Comparison of ENCODE assay signal across 1 mouse cellular context in the genomic region with DNA sequence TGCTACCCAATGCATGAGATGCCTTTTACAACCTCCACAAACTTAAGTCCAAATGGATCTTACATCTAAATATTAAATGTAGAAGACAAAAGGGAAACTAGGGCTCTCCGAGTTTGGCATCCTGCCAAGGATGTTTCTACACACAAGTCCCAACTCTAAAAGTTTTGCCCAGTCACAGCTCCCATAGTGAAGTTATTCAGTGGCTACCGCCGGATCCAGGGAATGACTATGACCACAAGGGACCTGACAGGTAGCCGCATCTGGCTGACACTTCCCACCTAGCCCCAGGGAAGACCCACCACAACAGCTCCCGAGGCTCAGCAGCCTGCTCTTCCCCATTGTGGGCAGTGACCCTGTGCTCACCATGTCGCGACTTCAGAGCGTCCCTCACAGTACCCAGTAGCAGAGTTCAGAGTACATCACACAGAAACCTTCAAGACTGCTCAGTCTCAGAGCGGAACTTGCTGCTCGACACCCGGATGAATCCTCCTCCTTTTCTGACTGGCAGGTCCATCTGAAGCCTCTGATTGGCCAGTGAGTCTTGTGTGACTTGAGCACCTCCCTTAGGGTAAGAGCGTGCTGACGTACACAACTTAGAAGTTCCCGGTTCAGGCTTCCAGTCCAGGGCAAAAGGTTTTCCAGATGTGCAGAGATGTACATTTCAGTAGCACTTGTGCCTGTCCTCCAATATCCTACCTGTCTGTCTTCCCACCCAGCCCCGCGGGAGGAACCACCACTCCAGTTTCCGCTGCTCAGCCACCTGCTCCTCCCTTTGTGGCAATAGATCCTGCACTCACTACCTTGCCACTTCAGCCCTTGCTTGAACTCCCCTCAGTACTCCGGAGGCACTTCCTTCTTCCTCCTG.
A peak's percentile ranks its signal among the peaks of the same experiment; 100 is the strongest.
TF ChIP-seq lines count a peak whose summit lies in the region.

A gene (minus strand): TSS at position 499 of the 865 bp plus-strand sequence.

TF ChIP-seq in CH12.LX, 34 proteins besides CTCF, POLR2A, EP300 and RAD21 (continued from another document):
- TF ChIP-seq IRF4 (IDR thresholded peaks at IDR 0.05; ENCODE audit: low read depth, low read length) (0 out of 2 replicates have a peak, but pooled peaks have one; percentile 4), PAX5 (IDR thresholded peaks at IDR 0.05; ENCODE audit: low read length) (no peak), ELF1 (IDR thresholded peaks at IDR 0.05; ENCODE audit: low read depth, low read length) (peak; percentile 74), USF2 (conservative IDR thresholded peaks at IDR 0.05; ENCODE audit: low read depth, low read length) (no peak), CHD2 (IDR thresholded peaks at IDR 0.05; ENCODE audit: low read length) (peak; percentile 74), TBP (conservative IDR thresholded peaks at IDR 0.05; ENCODE audit: low read depth, low read length) (peak; percentile 87), UBTF (IDR thresholded peaks at IDR 0.05; ENCODE audit: low read depth, low read length) (no peak), ZC3H11A (IDR thresholded peaks at IDR 0.05; ENCODE audit: low read depth, low read length) (no peak), ZKSCAN1 (IDR thresholded peaks at IDR 0.05; ENCODE audit: borderline replicate concordance, low read depth, low read length) (no peak), ZNF384 (IDR thresholded peaks at IDR 0.05; ENCODE audit: low read depth, low read length) (no peak), HCFC1 (IDR thresholded peaks at IDR 0.05; ENCODE audit: low read depth, low read length) (peak; percentile 78), NELFE (IDR thresholded peaks at IDR 0.05; ENCODE audit: low read depth, low read length) (peak; percentile 78), JUND (conservative IDR thresholded peaks at IDR 0.05; ENCODE audit: low read depth, low read length) (no peak), MAZ (IDR thresholded peaks at IDR 0.05; ENCODE audit: low read depth, low read length) (no peak), MAFK (IDR thresholded peaks at IDR 0.05; ENCODE audit: insufficient replicate concordance, low read length) (peak; percentile 50; the same call in 1 of the 2 replicates), CHD1 (IDR thresholded peaks at IDR 0.05; ENCODE audit: low read depth, low read length) (no peak), ZMIZ1 (IDR thresholded peaks at IDR 0.05; ENCODE audit: low read depth, low read length) (peak; percentile 74; the same call in 1 of the 2 replicates), TCF12 (IDR thresholded peaks at IDR 0.05; ENCODE audit: low read depth, low read length) (peak; percentile 78; the same call in 1 of the 2 replicates), MXI1 (IDR thresholded peaks at IDR 0.05; ENCODE audit: low read depth, low read length) (peak; percentile 63), JUN (IDR thresholded peaks at IDR 0.05; ENCODE audit: insufficient read depth, low read depth, low read length) (no peak), GABPA (IDR thresholded peaks at IDR 0.05; ENCODE audit: insufficient replicate concordance, low read depth, low read length) (no peak)
TF ChIP-seq in CH12.LX: peak in this region for 13.
